Mouse (Mus musculus) cerebellum, postnatal 36 days (tissue): ENCODE measurements around the gene Nhej1.
A peak's percentile ranks its signal among the peaks of the same experiment; 100 is the strongest.

Experiments
- DNase-seq, 2 experiments: peaks; one replicate each; pipeline ENCODE4 v3.0.0; 2021 to 2022; ENCODE audit warnings: mixed read lengths in 2 of 2

Gene Nhej1

GRCm38 (mm10) chr1:74971353-74972050 is 153.5 kb downstream of the Nhej1 start:
- DNase-seq = no peak

- no peak for DNase-seq
Observed at GRCm38 (mm10) chr1:74967962-74968580, 156.9 kb downstream of the Nhej1 start.

- peak; percentile 63 to 72 for DNase-seq
Observed at GRCm38 (mm10) chr1:74964494-74965215, 160.3 kb downstream of the Nhej1 start.

GRCm38 (mm10) chr1:74962853-74963227 is 162.2 kb downstream of the Nhej1 start:
- no peak for DNase-seq

- DNase-seq = no peak
Observed at GRCm38 (mm10) chr1:74962126-74962852, 162.7 kb downstream of the Nhej1 start.

GRCm38 (mm10) chr1:74961722-74962121 is 163.3 kb downstream of the Nhej1 start:
- DNase-seq = no peak

- no peak for DNase-seq
Observed at GRCm38 (mm10) chr1:74960059-74960458, 164.9 kb downstream of the Nhej1 start.

GRCm38 (mm10) chr1:74951556-74952210 is 173.3 kb downstream of the Nhej1 start, which contains the start of gene Ihh:
Gene Ihh (minus strand): TSS chr1:74951672.
- DNase-seq = no peak

GRCm38 (mm10) chr1:74950576-74951490 is 174.2 kb downstream of the Nhej1 start:
- DNase-seq = no peak

- no peak for DNase-seq
Observed at GRCm38 (mm10) chr1:74950066-74950465, 174.9 kb downstream of the Nhej1 start.

- DNase-seq = no peak
Observed at GRCm38 (mm10) chr1:74949666-74950050, 175.3 kb downstream of the Nhej1 start.

- peak; percentile 77 to 78 for DNase-seq
Observed at GRCm38 (mm10) chr1:74948784-74949665, 176.0 kb downstream of the Nhej1 start.

GRCm38 (mm10) chr1:74947986-74948670 is 176.9 kb downstream of the Nhej1 start:
- DNase-seq = no peak

GRCm38 (mm10) chr1:74941651-74942360 is 183.2 kb downstream of the Nhej1 start:
- no peak for DNase-seq

GRCm38 (mm10) chr1:74939762-74940161 is 185.2 kb downstream of the Nhej1 start:
- DNase-seq = no peak

- DNase-seq = no peak
Observed at GRCm38 (mm10) chr1:74936221-74936830, 188.7 kb downstream of the Nhej1 start.

- DNase-seq = peak; percentile 63
Observed at GRCm38 (mm10) chr1:74935402-74935801, 189.6 kb downstream of the Nhej1 start, which contains the start of gene Cfap65. Gene Cfap65 (minus strand): TSS chr1:74935599.

- DNase-seq = no peak
Observed at GRCm38 (mm10) chr1:74927621-74928296, 197.2 kb downstream of the Nhej1 start.
